Mouse (Mus musculus) activated CD4-positive, CD25-positive, alpha-beta regulatory T cell, adult 4 months (primary cell): ENCODE measurements at regions not wholly inside any gene's neighbourhood (a gene's known extent, or its start where the extent isn't known, plus 50 kb on each side); places are given as distances from the start of the nearest gene placed in this dataset.

Experiments
- ATAC-seq: one replicate; pipeline ENCODE4 v1.8.0; 2017

DNA sequence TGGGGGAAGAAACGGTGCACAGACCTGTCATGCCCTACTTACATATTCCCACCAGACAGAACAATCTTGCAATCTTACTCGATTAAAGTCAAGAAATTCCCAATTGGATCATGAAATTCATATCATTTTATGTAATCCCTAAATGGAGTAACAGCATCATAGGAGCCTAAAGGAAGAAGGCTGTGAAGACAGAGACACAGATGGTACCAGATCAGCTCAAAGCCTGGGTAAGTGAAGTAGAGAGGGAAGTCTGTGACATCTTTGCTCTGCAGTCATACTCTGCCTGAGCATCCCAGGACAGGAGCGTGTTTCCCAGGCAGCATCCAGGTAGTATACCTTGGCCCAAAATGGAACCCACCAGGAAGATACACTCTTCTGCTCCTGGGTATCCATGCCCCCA, 108.6 kb downstream of the Diras2 start:
- no peak for ATAC-seq

GRCm38 (mm10) chr13:52428527-52428926, 102.6 kb downstream of the Diras2 start:
- ATAC-seq: no peak

- no peak for ATAC-seq
Measured at GRCm38 (mm10) chr13:52436756-52437155, 94.3 kb downstream of the Diras2 start.

- ATAC-seq: no peak
Measured at GRCm38 (mm10) chr13:52445513-52445912, 85.6 kb downstream of the Diras2 start.

GRCm38 (mm10) chr13:52448902-52449301, 82.2 kb downstream of the Diras2 start:
- ATAC-seq: no peak

GRCm38 (mm10) chr13:52451486-52451885, 79.6 kb downstream of the Diras2 start:
- no peak for ATAC-seq

- no peak for ATAC-seq
Measured at GRCm38 (mm10) chr13:52452291-52452690, 78.8 kb downstream of the Diras2 start.
